Comparison of ENCODE assay signal across 9 mouse cellular contexts in genomic region chr12:27140335-27140702, GRCm38 (mm10).
DNase-seq lines count a peak whose midpoint lies in the region; ATAC-seq and TF ChIP-seq lines count a peak whose summit lies in the region.
"Had no signal": no experiment of that assay in that cellular context is flagged by ENCODE, and none has a peak within 500 bp of the region (broad histone marks: within the 10 kb centered on the region; RNA-seq: fewer than 3 reads in every experiment).

No protein-coding gene starts in this region.

- WGBS in forebrain, embryonic 14.5 days, result 6% methylated on average over 5 of the region's 5 CpGs

- peaks cover 5% of the 10 kb centered on the region for H3K4me1 ChIP-seq in ES-Bruce4 (ENCODE audit: control insufficient read depth, insufficient read depth, low read length)
- H3K4me1 ChIP-seq in forebrain, embryonic 14.5 days (ENCODE audit: control insufficient read depth, insufficient read depth, low read length), result peaks cover 26% of the 10 kb centered on the region
- H3K4me1 ChIP-seq: liver, embryonic 13.5 days had no signal

- TF ChIP-seq POLR2A in ES-Bruce4 (IDR thresholded peaks at IDR 0.05; ENCODE audit: insufficient read depth, low read length), result no peak

- H3K27ac ChIP-seq in ES-Bruce4 (ENCODE audit: insufficient read depth, low read length), result no peak overlapping the region
- H3K27ac ChIP-seq in forebrain, embryonic 14.5 days (ENCODE audit: low read depth, low read length), result peak overlapping the region; percentile 92
- H3K27ac ChIP-seq: liver, embryonic 13.5 days had no signal

- peak; percentile 12 to 29 for DNase-seq in adrenal gland, adult (ENCODE audit: inconsistent age in 2 of 2, low spot score in 1 of 2)
- no peak for DNase-seq in adrenal gland, postnatal 4 days (ENCODE audit: low spot score in 2 of 2)
- peak; percentile 86 for DNase-seq in forebrain, embryonic 14.5 days (ENCODE audit: low spot score)
- DNase-seq in lung, postnatal 36 days, result peak; percentile 4
- no peak for DNase-seq in layer of hippocampus, postnatal 25 days (ENCODE audit: extremely low spot score in 1 of 2, low spot score in 1 of 2)
- DNase-seq in left cerebral cortex, postnatal 25 days (ENCODE audit: low spot score in 2 of 2), result no peak
- DNase-seq in thymus, postnatal 14 days, result no peak
- DNase-seq: liver, embryonic 13.5 days had no signal

- no peak overlapping the region for H3K4me2 ChIP-seq in forebrain, embryonic 14.5 days (ENCODE audit: low read length)
- H3K4me2 ChIP-seq: liver, embryonic 13.5 days had no signal

- H3K9ac ChIP-seq in ES-Bruce4 (ENCODE audit: low read depth, poor library complexity, severe bottlenecking), result no peak overlapping the region
- H3K9ac ChIP-seq in forebrain, embryonic 14.5 days (ENCODE audit: low read length), result no peak overlapping the region; the same call in 1 of the 2 replicates
- H3K9ac ChIP-seq: liver, embryonic 13.5 days had no signal

- intact Hi-C loops in left cerebral cortex, postnatal 25 days (cut with DNase I), result no loop called here

- peak; percentile 91 for TF ChIP-seq EP300 in ES-Bruce4 (IDR thresholded peaks at IDR 0.05; ENCODE audit: insufficient read depth, low read depth, low read length)

- H3K27me3 ChIP-seq in ES-Bruce4 (ENCODE audit: control insufficient read depth, insufficient read depth, low read length, poor library complexity, severe bottlenecking), result no peaks in the 10 kb centered on the region
- H3K27me3 ChIP-seq in forebrain, embryonic 14.5 days (replicated peaks; ENCODE audit: control insufficient read depth, insufficient read depth, low read length), result no peaks in the 10 kb centered on the region
- H3K27me3 ChIP-seq: liver, embryonic 13.5 days had no signal

- no peaks in the 10 kb centered on the region for H3K9me3 ChIP-seq in ES-Bruce4 (replicated peaks; ENCODE audit: control insufficient read depth, insufficient read depth, low read length, poor library complexity, severe bottlenecking)
- H3K9me3 ChIP-seq in forebrain, embryonic 14.5 days (replicated peaks; ENCODE audit: control insufficient read depth, low read length), result no peaks in the 10 kb centered on the region
- H3K9me3 ChIP-seq: liver, embryonic 13.5 days had no signal

- TF ChIP-seq CTCF in ES-Bruce4 (IDR thresholded peaks at IDR 0.05; ENCODE audit: low read depth, low read length), result no peak

- peak; percentile 77 for ATAC-seq in forebrain, embryonic 14.5 days

- H3K4me3 ChIP-seq in ES-Bruce4 (ENCODE audit: low read depth, low read length), result no peak overlapping the region
- no peak overlapping the region for H3K4me3 ChIP-seq in forebrain, embryonic 14.5 days (ENCODE audit: low read depth, low read length)
- H3K4me3 ChIP-seq: liver, embryonic 13.5 days had no signal

- H3K36me3 ChIP-seq in ES-Bruce4 (ENCODE audit: control insufficient read depth, insufficient read depth, low read length, poor library complexity, severe bottlenecking), result no peaks in the 10 kb centered on the region
- H3K36me3 ChIP-seq in forebrain, embryonic 14.5 days (ENCODE audit: control insufficient read depth, insufficient read depth, low read length), result no peaks in the 10 kb centered on the region
- H3K36me3 ChIP-seq: liver, embryonic 13.5 days had no signal

Comparison
In these comparisons a context has a peak if more than half of its experiments do, and no peak if none do; other contexts are left out.
1. DNase-seq: peak in adrenal gland, adult (2 of 2), forebrain, embryonic 14.5 days (single experiment) and lung, postnatal 36 days (single experiment); none in adrenal gland, postnatal 4 days (0 of 2), layer of hippocampus, postnatal 25 days (0 of 2), left cerebral cortex, postnatal 25 days (0 of 2) and thymus, postnatal 14 days (single experiment).